25 mouse cellular contexts compared by ENCODE assay signal in genomic region chr2:105058577-105059116, GRCm38 (mm10). TPM values are rescaled to one million over a fixed set of nuclear protein-coding genes. Genes with fewer than 3 reads are reported as not detected.
DNase-seq lines count a peak whose midpoint lies in the region; ATAC-seq and TF ChIP-seq lines count a peak whose summit lies in the region.
"Had no signal": no experiment of that assay in that cellular context is flagged by ENCODE, and none has a peak within 500 bp of the region (broad histone marks: within the 10 kb centered on the region; RNA-seq: fewer than 3 reads in every experiment).

No protein-coding gene starts in this region.

- 0 out of 2 replicates have a peak, but pooled peaks have one; percentile 24 for ATAC-seq in liver, embryonic 12.5 days
- no peak for ATAC-seq in liver, embryonic 11.5 days (replicated peaks; ENCODE audit: low FRiP score)
- no peak for ATAC-seq in hindbrain, postnatal 0 days
- ATAC-seq: forebrain, postnatal 0 days; Patski had no signal

- H3K4me1 ChIP-seq in kidney, adult 2 months (ENCODE audit: control insufficient read depth, insufficient read depth, low read length) = peaks cover 2% of the 10 kb centered on the region; the same call in 1 of the 2 replicates
- H3K4me1 ChIP-seq in liver, embryonic 12.5 days = no peaks in the 10 kb centered on the region
- no peaks in the 10 kb centered on the region; the same call in 1 of the 2 replicates for H3K4me1 ChIP-seq in liver, embryonic 11.5 days (replicated peaks; ENCODE audit: control insufficient read depth, insufficient read depth, low read length)
- no peaks in the 10 kb centered on the region for H3K4me1 ChIP-seq in hindbrain, postnatal 0 days (ENCODE audit: insufficient read depth, low read length)
- H3K4me1 ChIP-seq: embryonic facial prominence, embryonic 10.5 days; megakaryocyte, embryonic 14.5 days; neural tube, embryonic 12.5 days had no signal

- H3K27ac ChIP-seq in kidney, adult 2 months (ENCODE audit: insufficient read depth, low read depth, low read length) = no peak overlapping the region
- H3K27ac ChIP-seq in liver, embryonic 12.5 days = no peak overlapping the region
- H3K27ac ChIP-seq in liver, embryonic 11.5 days (ENCODE audit: low read depth, low read length) = no peak overlapping the region
- no peak overlapping the region for H3K27ac ChIP-seq in hindbrain, postnatal 0 days
- H3K27ac ChIP-seq: embryonic facial prominence, embryonic 10.5 days; liver, embryonic 14.5 days; neural tube, embryonic 12.5 days had no signal

- DNase-seq in kidney, adult 2 months = peak; percentile 38
- DNase-seq in kidney, postnatal 10 days = no peak
- no peak for DNase-seq in liver, embryonic 11.5 days (ENCODE audit: low spot score)
- peak; percentile 3 to 9 for DNase-seq in frontal cortex, adult 2 months (ENCODE audit: extremely low spot score in 1 of 2, low spot score in 1 of 2)
- DNase-seq in right cerebral cortex, postnatal 25 days = peak; percentile 5
- DNase-seq in hindbrain, postnatal 0 days (ENCODE audit: low spot score) = no peak
- no peak for DNase-seq in gastrocnemius, postnatal 4 days (ENCODE audit: low spot score in 2 of 2)
- DNase-seq: B cell, adult 2 months; cerebellum, adult 11 months; cerebellum, postnatal 36 days; forebrain, postnatal 0 days; thymus, postnatal 36 days had no signal

- TF ChIP-seq POLR2A in kidney, adult 2 months (IDR thresholded peaks at IDR 0.05; ENCODE audit: low read depth, low read length) = no peak

- H3K4me2 ChIP-seq in liver, embryonic 12.5 days = no peak overlapping the region
- no peak overlapping the region for H3K4me2 ChIP-seq in liver, embryonic 11.5 days
- H3K4me2 ChIP-seq in hindbrain, postnatal 0 days (ENCODE audit: low read depth, low read length) = no peak overlapping the region
- H3K4me2 ChIP-seq: neural tube, embryonic 12.5 days had no signal

- H3K27me3 ChIP-seq in kidney, adult 2 months (replicated peaks; ENCODE audit: control insufficient read depth, insufficient read depth, low read length) = no peaks in the 10 kb centered on the region
- no peaks in the 10 kb centered on the region; the same call in 1 of the 2 replicates for H3K27me3 ChIP-seq in liver, embryonic 12.5 days (replicated peaks)
- no peaks in the 10 kb centered on the region for H3K27me3 ChIP-seq in liver, embryonic 11.5 days (replicated peaks; ENCODE audit: control insufficient read depth, insufficient read depth, low read length)
- H3K27me3 ChIP-seq in hindbrain, postnatal 0 days (ENCODE audit: insufficient read depth, low read length) = no peaks in the 10 kb centered on the region
- H3K27me3 ChIP-seq: megakaryocyte, embryonic 14.5 days; neural tube, embryonic 12.5 days; Patski had no signal

- no peak for TF ChIP-seq CTCF in kidney, adult 2 months (conservative IDR thresholded peaks at IDR 0.05; ENCODE audit: insufficient read depth, insufficient read length, low read depth, low read length)
- TF ChIP-seq CTCF in hindbrain, postnatal 0 days (IDR thresholded peaks at IDR 0.05; ENCODE audit: low read depth) = no peak

- no peaks in the 10 kb centered on the region for H3K36me3 ChIP-seq in kidney, adult 2 months (ENCODE audit: control insufficient read depth, insufficient read depth, low read length)
- no peaks in the 10 kb centered on the region for H3K36me3 ChIP-seq in liver, embryonic 12.5 days
- no peaks in the 10 kb centered on the region for H3K36me3 ChIP-seq in liver, embryonic 11.5 days (ENCODE audit: control insufficient read depth, insufficient read depth, low read length)
- H3K36me3 ChIP-seq in hindbrain, postnatal 0 days (ENCODE audit: insufficient read depth, low read length) = no peaks in the 10 kb centered on the region
- H3K36me3 ChIP-seq: embryonic facial prominence, embryonic 10.5 days; neural tube, embryonic 12.5 days had no signal

- H3K9me3 ChIP-seq in liver, embryonic 12.5 days (replicated peaks) = no peaks in the 10 kb centered on the region
- no peaks in the 10 kb centered on the region for H3K9me3 ChIP-seq in liver, embryonic 11.5 days (ENCODE audit: control insufficient read depth, low read length)
- H3K9me3 ChIP-seq in hindbrain, postnatal 0 days (ENCODE audit: low read length) = no peaks in the 10 kb centered on the region
- H3K9me3 ChIP-seq: embryonic facial prominence, embryonic 10.5 days; neural tube, embryonic 12.5 days had no signal

- no peak overlapping the region for H3K4me3 ChIP-seq in kidney, adult 2 months (ENCODE audit: insufficient read depth, low read depth, low read length)
- H3K4me3 ChIP-seq in liver, embryonic 12.5 days = no peak overlapping the region
- H3K4me3 ChIP-seq in liver, embryonic 11.5 days (ENCODE audit: low read depth, low read length) = no peak overlapping the region
- H3K4me3 ChIP-seq in hindbrain, postnatal 0 days (ENCODE audit: low read length) = no peak overlapping the region
- H3K4me3 ChIP-seq: embryonic facial prominence, embryonic 10.5 days; erythroblast, embryonic 14.5 days; megakaryocyte, embryonic 14.5 days; neural tube, embryonic 12.5 days had no signal

- H3K9ac ChIP-seq in liver, embryonic 12.5 days = no peak overlapping the region
- no peak overlapping the region for H3K9ac ChIP-seq in liver, embryonic 11.5 days (ENCODE audit: low read depth, low read length)
- H3K9ac ChIP-seq in hindbrain, postnatal 0 days (replicated peaks; ENCODE audit: low read length) = no peak overlapping the region
- H3K9ac ChIP-seq: forebrain, postnatal 0 days; liver, embryonic 14.5 days; neural tube, embryonic 12.5 days had no signal

- WGBS in kidney, adult 2 months = 49% methylated on average over 7 of the region's 7 CpGs
- WGBS in liver, embryonic 12.5 days (ENCODE audit: insufficient replicate concordance) = 53% methylated on average over 7 of the region's 7 CpGs
- WGBS in liver, embryonic 11.5 days = 58% methylated on average over 7 of the region's 7 CpGs
- 85% methylated on average over 7 of the region's 7 CpGs for WGBS in hindbrain, postnatal 0 days

RNA-seq across cellular contexts. Expression of gene Gm11060, which starts 33.2 kb away (rescaled TPM):
- polyA plus RNA-seq in kidney, adult 2 months (2012; rRNA removed) = not detected in 2 replicates
- polyA plus RNA-seq in liver, embryonic 12.5 days (2016; fragmentation: Nextera tagmentation; extraction: Ambion mirVana) = not detected in 2 replicates
- polyA plus RNA-seq in liver, embryonic 11.5 days (2014; fragmentation: Nextera tagmentation; extraction: Ambion mirVana) = not detected in 2 replicates
- not detected in 2 replicates for polyA plus RNA-seq in frontal cortex, adult 2 months (2012; rRNA removed)
- not detected in 2 replicates for total RNA-seq in hindbrain, postnatal 0 days (2014; rRNA removed)
- polyA plus RNA-seq in hindbrain, postnatal 0 days (2015; fragmentation: Nextera tagmentation; extraction: Ambion mirVana) = not detected in 2 replicates
- not detected for total RNA-seq in gastrocnemius, postnatal 4 days (2021)
- total RNA-seq: adrenal gland, adult 18-20 months; forebrain, postnatal 0 days; hematopoietic stem cell, adult 5-6 weeks; midbrain, postnatal 0 days had no signal
- polyA plus RNA-seq: embryonic facial prominence, embryonic 10.5 days; erythroblast, embryonic 14.5 days; forebrain, postnatal 0 days; gonadal fat pad, adult 2 months; heart, embryonic 14.5 days; liver, embryonic 14.5 days; midbrain, postnatal 0 days; neural tube, embryonic 12.5 days; Patski; spleen, adult 2 months had no signal

RNA-seq across cellular contexts. Expression of gene Eif3m, which starts 41.8 kb away (rescaled TPM):
- polyA plus RNA-seq in kidney, adult 2 months (2012; rRNA removed) = 35.0 and 44.4 TPM in 2 replicates
- polyA plus RNA-seq in liver, embryonic 12.5 days (2016; fragmentation: Nextera tagmentation; extraction: Ambion mirVana) = 228 and 250 TPM in 2 replicates
- 330 and 348 TPM in 2 replicates for polyA plus RNA-seq in liver, embryonic 11.5 days (2014; fragmentation: Nextera tagmentation; extraction: Ambion mirVana)
- 82.4 and 94.3 TPM in 2 replicates for polyA plus RNA-seq in frontal cortex, adult 2 months (2012; rRNA removed)
- 85.0 and 85.8 TPM in 2 replicates for total RNA-seq in hindbrain, postnatal 0 days (2014; rRNA removed)
- 187 and 190 TPM in 2 replicates for polyA plus RNA-seq in hindbrain, postnatal 0 days (2015; fragmentation: Nextera tagmentation; extraction: Ambion mirVana)
- total RNA-seq in gastrocnemius, postnatal 4 days (2021) = 100 to 1,000 TPM; 134 to 136 TPM

Comparison
In these comparisons a context has a peak if more than half of its experiments do, and no peak if none do; other contexts are left out.
1. DNase-seq: peak in kidney, adult 2 months (single experiment), frontal cortex, adult 2 months (2 of 2) and right cerebral cortex, postnatal 25 days (single experiment); none in kidney, postnatal 10 days (single experiment), liver, embryonic 11.5 days (single experiment), hindbrain, postnatal 0 days (single experiment) and gastrocnemius, postnatal 4 days (0 of 2).